Mouse (Mus musculus): ENCODE results near the gene Pck1. TPM values are rescaled to one million over a fixed set of nuclear protein-coding genes. Genes with fewer than 3 reads are reported as not detected.
A peak's percentile ranks its signal among the peaks of the same experiment; 100 is the strongest.

Gene Pck1
- polyA plus RNA-seq, 1 experiment from 2014 or later: not detected

DNA sequence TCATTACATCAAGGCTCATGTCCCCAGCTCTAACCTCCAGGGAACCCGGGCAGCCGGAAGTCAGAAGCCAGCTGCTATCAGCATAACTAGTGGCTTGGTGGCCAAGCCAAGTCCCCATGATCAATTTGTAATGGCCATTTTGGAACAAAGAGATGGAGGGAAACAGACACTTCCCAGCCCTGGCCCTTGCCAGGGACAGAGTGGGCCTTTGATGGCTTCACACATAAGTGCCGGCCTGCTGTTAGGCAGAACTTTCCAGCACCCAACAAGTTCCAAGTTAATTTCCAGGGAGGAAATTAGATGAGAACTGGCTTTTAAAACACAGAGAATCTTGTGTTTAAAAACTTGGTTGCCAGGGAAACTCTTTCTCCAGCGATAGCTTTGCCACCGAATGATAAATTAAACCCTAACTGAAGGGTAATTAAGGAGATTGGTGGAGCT is 15.6 kb downstream of the Pck1 start:
- Histone ChIP-seq H3K27ac (no peak overlapping the region), H3K4me2 (no peak overlapping the region), H3K27me3 (peaks cover 27% of the 10 kb centered on the region), H3K4me3 (replicated peaks) (no peak overlapping the region), H3K36me3 (replicated peaks) (no peaks in the 10 kb centered on the region), H3K4me1 (peaks cover 24% of the 10 kb centered on the region), H3K9me3 (no peaks in the 10 kb centered on the region), H3K9ac (no peak overlapping the region)
- ATAC-seq (ENCODE audit: low FRiP score): no peak
- 74% methylated on average over 5 of the region's 5 CpGs for WGBS

GRCm38 (mm10) chr2:173170081-173170480 is 17.2 kb downstream of the Pck1 start:
- H3K9ac ChIP-seq: no peak overlapping the region
- WGBS: 80% methylated on average over 2 of the region's 2 CpGs
- no peak for ATAC-seq (ENCODE audit: low FRiP score)
- H3K4me1 ChIP-seq: peaks cover 36% of the 10 kb centered on the region
- no peak overlapping the region for H3K4me3 ChIP-seq (replicated peaks)
- H3K36me3 ChIP-seq (replicated peaks): no peaks in the 10 kb centered on the region
- H3K9me3 ChIP-seq: no peaks in the 10 kb centered on the region
- H3K27ac ChIP-seq: no peak overlapping the region
- no peak overlapping the region for H3K4me2 ChIP-seq
- H3K27me3 ChIP-seq: peaks cover 27% of the 10 kb centered on the region

GRCm38 (mm10) chr2:173170715-173171114 is 17.9 kb downstream of the Pck1 start:
- peaks cover 27% of the 10 kb centered on the region for H3K27me3 ChIP-seq
- H3K4me2 ChIP-seq: no peak overlapping the region
- ATAC-seq (ENCODE audit: low FRiP score): no peak
- no peaks in the 10 kb centered on the region for H3K36me3 ChIP-seq (replicated peaks)
- 60% methylated on average over 2 of the region's 2 CpGs for WGBS
- H3K4me1 ChIP-seq: peaks cover 36% of the 10 kb centered on the region
- no peaks in the 10 kb centered on the region for H3K9me3 ChIP-seq
- H3K4me3 ChIP-seq (replicated peaks): no peak overlapping the region
- no peak overlapping the region for H3K9ac ChIP-seq
- no peak overlapping the region for H3K27ac ChIP-seq

DNA sequence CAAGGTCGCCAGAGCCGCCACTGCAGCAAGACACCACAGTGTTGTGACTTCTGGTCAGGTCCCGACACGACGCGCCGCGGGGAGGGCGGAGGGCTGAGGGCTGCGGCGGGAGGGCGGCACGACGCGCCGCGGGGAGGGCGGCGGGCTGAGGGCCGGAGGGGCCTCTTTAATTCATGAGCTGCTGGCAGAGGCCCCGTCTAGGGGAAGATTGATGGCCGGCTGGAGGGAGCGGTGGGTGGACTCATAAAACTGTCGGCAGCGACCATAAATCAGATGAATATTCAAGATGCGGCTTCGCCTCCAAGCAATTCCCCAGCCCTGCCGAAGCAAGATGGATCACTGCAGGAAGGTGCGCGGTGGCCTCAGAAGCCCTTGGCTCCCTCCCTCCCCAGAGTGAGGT is 18.6 kb downstream of the Pck1 start:
- Histone ChIP-seq H3K4me3 (replicated peaks) (0 out of 2 replicates have a peak overlapping the region, but pooled peaks have one; percentile 18), H3K4me2 (peak overlapping the region; percentile 50), H3K9me3 (no peaks in the 10 kb centered on the region), H3K9ac (peak overlapping the region; percentile 33), H3K4me1 (peaks cover 36% of the 10 kb centered on the region), H3K36me3 (replicated peaks) (no peaks in the 10 kb centered on the region), H3K27me3 (peaks cover 27% of the 10 kb centered on the region), H3K27ac (0 out of 2 replicates have a peak overlapping the region, but pooled peaks have one; percentile 5)
- WGBS: 3% methylated on average over 30 of the region's 30 CpGs
- no peak for ATAC-seq (ENCODE audit: low FRiP score)

DNA sequence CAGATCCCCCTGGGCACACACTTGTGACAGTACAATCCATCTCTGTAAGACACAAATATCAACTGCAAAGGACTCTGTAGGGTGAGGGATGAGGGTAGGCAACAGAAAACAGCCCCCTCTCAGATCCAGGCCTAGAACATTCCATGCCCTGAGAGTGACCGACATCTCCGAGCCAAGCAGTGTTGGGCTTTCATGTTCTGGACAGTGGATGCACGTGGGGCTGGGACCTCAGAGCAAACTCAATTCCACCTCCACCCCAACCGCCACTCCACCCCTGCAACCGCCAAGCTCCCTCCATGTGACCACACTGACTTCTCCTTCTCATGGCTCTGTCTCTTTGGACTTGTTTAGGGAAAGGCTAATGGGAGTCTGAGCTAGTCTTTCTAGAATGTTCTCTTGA is 19.1 kb downstream of the Pck1 start:
- Histone ChIP-seq H3K9me3 (no peaks in the 10 kb centered on the region), H3K9ac (peak overlapping the region; percentile 33; the same call in 1 of the 2 replicates), H3K36me3 (replicated peaks) (no peaks in the 10 kb centered on the region), H3K27me3 (peaks cover 27% of the 10 kb centered on the region), H3K4me3 (replicated peaks) (no peak overlapping the region), H3K27ac (0 out of 2 replicates have a peak overlapping the region, but pooled peaks have one; percentile 5), H3K4me2 (peak overlapping the region; percentile 50), H3K4me1 (peaks cover 36% of the 10 kb centered on the region)
- no peak for ATAC-seq (ENCODE audit: low FRiP score)
- 93% methylated on average over 5 of the region's 5 CpGs for WGBS

DNA sequence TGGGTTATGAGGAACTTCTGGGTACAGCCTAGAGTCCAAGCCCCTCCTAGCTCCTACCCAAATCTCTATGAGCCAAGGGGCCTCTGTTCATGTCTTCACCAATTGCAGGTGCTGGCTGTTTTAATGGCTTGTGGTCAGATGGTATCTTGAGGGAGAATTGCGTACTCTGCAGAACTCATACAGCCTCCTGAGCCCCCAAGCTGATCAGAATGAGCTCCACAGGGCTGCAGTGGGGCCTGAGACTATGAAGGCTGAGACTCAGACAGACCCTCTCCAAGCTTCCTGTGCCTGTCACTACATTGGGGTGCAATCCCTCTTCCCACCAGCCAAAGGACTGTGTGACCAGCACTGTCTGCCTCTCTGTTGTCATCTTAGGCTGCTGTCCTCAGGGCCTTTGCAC is 19.5 kb downstream of the Pck1 start:
- H3K27ac ChIP-seq: peak overlapping the region; percentile 95
- no peaks in the 10 kb centered on the region for H3K9me3 ChIP-seq
- H3K4me1 ChIP-seq: peaks cover 36% of the 10 kb centered on the region
- no peak overlapping the region for H3K4me2 ChIP-seq
- H3K27me3 ChIP-seq: peaks cover 27% of the 10 kb centered on the region
- no peak for ATAC-seq (ENCODE audit: low FRiP score)
- H3K9ac ChIP-seq: no peak overlapping the region
- no peaks in the 10 kb centered on the region for H3K36me3 ChIP-seq (replicated peaks)
- H3K4me3 ChIP-seq (replicated peaks): no peak overlapping the region
- WGBS: 93% methylated on average over 1 of the region's 1 CpGs

DNA sequence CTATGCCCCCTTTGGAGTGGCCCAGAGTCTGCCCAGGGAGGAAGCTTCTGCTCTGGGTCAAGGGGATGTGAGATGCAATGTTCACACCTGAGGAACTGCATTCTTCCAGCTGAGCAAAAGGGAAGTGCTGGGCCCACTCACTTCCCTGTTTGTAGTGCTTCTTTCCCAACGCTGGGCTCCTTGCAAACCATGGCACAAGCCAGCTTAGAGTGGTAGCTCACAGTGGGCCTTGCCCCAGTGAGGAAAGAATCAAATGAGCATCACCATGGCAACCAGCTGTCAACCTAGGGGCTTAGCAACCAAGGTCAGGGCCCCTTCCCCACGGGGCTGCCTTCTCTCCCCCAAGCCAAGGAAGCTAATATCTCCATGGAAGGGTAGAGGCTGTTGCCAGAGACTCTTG is 20.2 kb downstream of the Pck1 start:
- H3K9ac ChIP-seq: no peak overlapping the region
- peaks cover 36% of the 10 kb centered on the region for H3K4me1 ChIP-seq
- H3K27ac ChIP-seq: peak overlapping the region; percentile 95
- 19% methylated on average over 2 of the region's 2 CpGs for WGBS
- peak; percentile 79 for ATAC-seq (ENCODE audit: low FRiP score)
- no peaks in the 10 kb centered on the region for H3K9me3 ChIP-seq
- H3K36me3 ChIP-seq (replicated peaks): no peaks in the 10 kb centered on the region
- H3K27me3 ChIP-seq: peaks cover 27% of the 10 kb centered on the region
- H3K4me3 ChIP-seq (replicated peaks): no peak overlapping the region
- peak overlapping the region; percentile 60 for H3K4me2 ChIP-seq

DNA sequence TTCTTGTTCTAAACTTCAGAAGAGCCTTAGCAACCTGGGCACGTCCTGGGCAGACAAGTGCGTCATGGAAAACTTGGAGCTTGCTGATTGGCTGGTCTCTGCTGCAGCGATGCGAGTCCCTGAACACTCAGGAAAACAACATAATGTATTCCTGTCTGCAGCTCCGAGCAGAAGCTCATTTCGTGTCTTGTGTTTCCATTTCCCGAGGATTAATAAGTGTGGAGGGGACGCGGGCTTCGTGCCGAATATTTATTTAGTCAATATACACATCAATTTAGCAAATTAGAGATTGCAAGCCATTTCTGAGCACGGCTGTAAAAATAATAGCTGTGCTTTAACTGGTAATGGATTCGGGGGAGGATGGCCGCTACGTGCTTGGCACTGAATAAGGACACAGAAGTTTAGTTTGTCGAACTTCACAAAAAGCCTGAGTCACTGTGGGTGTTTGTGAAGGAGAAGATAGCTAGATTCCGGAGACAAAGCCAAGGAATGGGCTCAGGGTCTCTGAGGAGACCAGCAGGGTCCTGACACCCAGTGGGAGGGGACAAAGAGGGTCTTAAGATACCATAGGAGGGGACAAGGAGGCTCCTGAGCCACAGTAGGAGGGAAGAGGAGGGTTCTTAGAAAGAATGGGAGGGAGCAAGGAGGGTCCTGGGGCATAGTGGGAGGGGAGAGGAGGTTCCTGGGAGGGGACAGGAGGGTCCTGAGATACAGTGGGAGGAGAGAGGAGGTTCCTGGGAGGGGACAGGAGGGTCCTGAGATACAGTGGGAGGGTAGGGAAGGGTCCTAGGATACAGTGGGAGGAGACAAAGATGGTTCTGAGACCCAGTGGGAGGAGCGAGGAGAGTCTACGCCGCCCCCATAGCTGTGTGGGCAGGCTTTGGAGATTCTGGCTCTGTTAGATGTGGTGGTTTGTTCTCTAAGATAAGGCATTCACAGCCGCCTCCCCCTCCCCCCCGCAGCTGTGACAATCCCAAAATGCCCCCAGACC is 21.0 kb downstream of the Pck1 start:
- ATAC-seq (ENCODE audit: low FRiP score): peak; percentile 91
- Histone ChIP-seq H3K27ac (peak overlapping the region; percentile 95), H3K9me3 (no peaks in the 10 kb centered on the region), H3K4me2 (peak overlapping the region; percentile 60), H3K9ac (peak overlapping the region; percentile 44), H3K4me1 (peaks cover 36% of the 10 kb centered on the region), H3K36me3 (replicated peaks) (no peaks in the 10 kb centered on the region), H3K4me3 (replicated peaks) (peak overlapping the region; percentile 27), H3K27me3 (peaks cover 27% of the 10 kb centered on the region)
- WGBS: 1% methylated on average over 22 of the region's 22 CpGs

GRCm38 (mm10) chr2:173174569-173174968 is 21.7 kb downstream of the Pck1 start:
- Histone ChIP-seq H3K36me3 (replicated peaks) (no peaks in the 10 kb centered on the region), H3K27ac (peak overlapping the region; percentile 95), H3K4me1 (peaks cover 36% of the 10 kb centered on the region), H3K9ac (no peak overlapping the region), H3K4me2 (peak overlapping the region; percentile 60), H3K4me3 (replicated peaks) (peak overlapping the region; percentile 27), H3K27me3 (peaks cover 27% of the 10 kb centered on the region), H3K9me3 (no peaks in the 10 kb centered on the region)
- ATAC-seq (ENCODE audit: low FRiP score): no peak
- WGBS: 67% methylated on average over 1 of the region's 1 CpGs

GRCm38 (mm10) chr2:173175703-173176102 is 22.9 kb downstream of the Pck1 start:
- Histone ChIP-seq H3K27me3 (peaks cover 20% of the 10 kb centered on the region), H3K27ac (no peak overlapping the region), H3K36me3 (replicated peaks) (no peaks in the 10 kb centered on the region), H3K4me2 (no peak overlapping the region), H3K4me1 (peaks cover 36% of the 10 kb centered on the region), H3K9ac (no peak overlapping the region), H3K4me3 (replicated peaks) (no peak overlapping the region), H3K9me3 (no peaks in the 10 kb centered on the region)
- ATAC-seq (ENCODE audit: low FRiP score): no peak
- WGBS: 95% methylated on average over 5 of the region's 5 CpGs

DNA sequence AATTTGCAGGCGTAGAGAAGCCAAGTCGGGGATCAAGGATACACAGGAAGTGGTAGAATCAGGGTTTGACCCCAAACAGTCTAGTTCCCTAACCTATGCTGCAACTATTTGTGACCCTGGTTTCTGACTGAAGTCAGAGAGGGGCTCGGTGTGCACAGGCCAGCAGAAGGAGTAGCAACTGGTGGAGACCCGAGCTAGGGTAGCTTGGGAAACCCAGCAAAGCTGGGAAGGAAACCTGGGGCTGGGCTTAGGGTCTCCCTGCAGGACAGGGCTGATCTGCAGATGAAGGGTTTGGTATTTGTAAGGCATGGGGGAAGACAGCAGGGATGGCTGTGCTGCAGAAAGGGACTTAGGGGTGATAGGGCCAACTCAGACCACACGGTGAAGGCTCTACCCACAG is 24.6 kb downstream of the Pck1 start:
- H3K4me1 ChIP-seq: peaks cover 21% of the 10 kb centered on the region
- 86% methylated on average over 5 of the region's 5 CpGs for WGBS
- no peak overlapping the region for H3K4me2 ChIP-seq
- ATAC-seq (ENCODE audit: low FRiP score): no peak
- H3K36me3 ChIP-seq (replicated peaks): no peaks in the 10 kb centered on the region
- H3K4me3 ChIP-seq (replicated peaks): no peak overlapping the region
- no peak overlapping the region for H3K27ac ChIP-seq
- H3K9me3 ChIP-seq: no peaks in the 10 kb centered on the region
- H3K27me3 ChIP-seq: peaks cover 3% of the 10 kb centered on the region; the same call in 1 of the 2 replicates
- H3K9ac ChIP-seq: no peak overlapping the region

- no peaks in the 10 kb centered on the region for H3K27me3 ChIP-seq
- no peak overlapping the region for H3K9ac ChIP-seq
- no peaks in the 10 kb centered on the region for H3K9me3 ChIP-seq
- H3K36me3 ChIP-seq (replicated peaks): no peaks in the 10 kb centered on the region
- H3K4me1 ChIP-seq: peaks cover 16% of the 10 kb centered on the region
- no peak overlapping the region for H3K4me3 ChIP-seq (replicated peaks)
- 89% methylated on average over 8 of the region's 8 CpGs for WGBS
- H3K27ac ChIP-seq: no peak overlapping the region
- no peak for ATAC-seq (ENCODE audit: low FRiP score)
- no peak overlapping the region for H3K4me2 ChIP-seq
These were observed 25.1 kb downstream of the Pck1 start for GRCm38 (mm10) chr2:173177951-173178350.

Data from forebrain, embryonic 12.5 days (tissue).